Mouse (Mus musculus) MEL (cell line): ENCODE measurements around the gene Dntt.

Source experiments
- CTCF ChIP-seq, 3 experiments: IDR thresholded peaks in 2 of 3; conservative IDR thresholded peaks in 1 of 3; 2 replicates each; pipeline ENCODE4 v1.5.1; 2011 to 2012; ENCODE audit warnings: low read length in 3 of 3, low read depth in 2 of 3, mild to moderate bottlenecking in 2 of 3, improper control_type of control experiment in 1 of 3, inconsistent platforms in 1 of 3, mixed read lengths in 1 of 3, moderate library complexity in 1 of 3; ENCODE audit not compliant: control insufficient read depth in 1 of 3, insufficient read depth in 1 of 3, poor library complexity in 1 of 3, severe bottlenecking in 1 of 3
- EP300 ChIP-seq, 2 experiments: IDR thresholded peaks; 2 replicates each; pipeline ENCODE4 v1.6.1; 2011; ENCODE audit warnings: improper control_type of control experiment in 2 of 2, low read length in 2 of 2, low read depth in 1 of 2, mild to moderate bottlenecking in 1 of 2
- ETS1 ChIP-seq: IDR thresholded peaks from 2 replicates; pipeline ENCODE4 v1.6.1; 2012; ENCODE audit warnings: low read depth, mild to moderate bottlenecking, inconsistent platforms, low read length, improper control_type of control experiment, moderate library complexity
- GABPA ChIP-seq: IDR thresholded peaks from 2 replicates; pipeline ENCODE4 v1.6.1; 2012; ENCODE audit warnings: low read depth, mild to moderate bottlenecking, inconsistent platforms, low read length, improper control_type of control experiment, moderate library complexity
- GATA1 ChIP-seq: IDR thresholded peaks from 2 replicates; pipeline ENCODE4 v1.6.1; 2011; ENCODE audit warnings: low read depth, low read length, improper control_type of control experiment
- JUND ChIP-seq: IDR thresholded peaks from 2 replicates; pipeline ENCODE4 v1.6.1; 2011; ENCODE audit warnings: low read depth, mild to moderate bottlenecking, improper control_type of control experiment, low read length
- MYB ChIP-seq: IDR thresholded peaks from 2 replicates; pipeline ENCODE4 v1.6.1; 2011; ENCODE audit warnings: mild to moderate bottlenecking, low read depth, low read length, improper control_type of control experiment
- MYC ChIP-seq: IDR thresholded peaks from 2 replicates; pipeline ENCODE4 v1.6.1; 2011; ENCODE audit warnings: low read depth, mild to moderate bottlenecking, low read length, improper control_type of control experiment, moderate library complexity
- NRF1 ChIP-seq: IDR thresholded peaks from 2 replicates; pipeline ENCODE4 v1.6.1; 2014; ENCODE audit warnings: low read depth, mild to moderate bottlenecking, inconsistent platforms, low read length, improper control_type of control experiment, moderate library complexity; ENCODE audit not compliant: poor library complexity, insufficient read depth, severe bottlenecking
- POLR2A ChIP-seq, 2 experiments: IDR thresholded peaks; 2 replicates each; pipeline ENCODE4 v1.6.1; 2011 to 2012; ENCODE audit warnings: low read length in 2 of 2, mild to moderate bottlenecking in 2 of 2, control low read depth in 1 of 2, improper control_type of control experiment in 1 of 2, low read depth in 1 of 2, moderate library complexity in 1 of 2; ENCODE audit not compliant: control insufficient read depth in 1 of 2, insufficient read depth in 1 of 2, poor library complexity in 1 of 2
- UBTF ChIP-seq: IDR thresholded peaks from 2 replicates; pipeline ENCODE4 v1.6.1; 2012; ENCODE audit warnings: low read depth, mild to moderate bottlenecking, inconsistent platforms, low read length, improper control_type of control experiment, moderate library complexity, borderline replicate concordance; ENCODE audit not compliant: insufficient read depth
- USF1 ChIP-seq: IDR thresholded peaks from 2 replicates; pipeline ENCODE4 v1.6.1; 2014; ENCODE audit warnings: low read depth, mild to moderate bottlenecking, inconsistent platforms, low read length, improper control_type of control experiment, moderate library complexity
- USF2 ChIP-seq, 2 experiments: IDR thresholded peaks; 2 replicates each; pipeline ENCODE4 v1.6.1; 2011 to 2012; ENCODE audit warnings: improper control_type of control experiment in 2 of 2, low read length in 2 of 2, borderline replicate concordance in 1 of 2, inconsistent platforms in 1 of 2, low read depth in 1 of 2, mild to moderate bottlenecking in 1 of 2; ENCODE audit not compliant: insufficient read depth in 1 of 2

GRCm38 (mm10) chr19:41054702-41055101 is 25.6 kb downstream of the Dntt start:
- no peak for TF ChIP-seq USF1
- no peak for TF ChIP-seq GATA1
- TF ChIP-seq CTCF (IDR thresholded peaks at IDR 0.05 in 2 of 3, conservative IDR thresholded peaks at IDR 0.05 in 1 of 3; ENCODE audit: control insufficient read depth in 1 of 3, insufficient read depth in 1 of 3, low read depth in 2 of 3, low read length in 3 of 3, poor library complexity in 1 of 3, severe bottlenecking in 1 of 3) = no peak
- no peak for TF ChIP-seq JUND
- no peak for TF ChIP-seq USF2 (IDR thresholded peaks at IDR 0.05; ENCODE audit: borderline replicate concordance in 1 of 2, insufficient read depth in 1 of 2, low read depth in 1 of 2, low read length in 2 of 2)
- no peak for TF ChIP-seq MYB
- no peak for TF ChIP-seq POLR2A (IDR thresholded peaks at IDR 0.05; ENCODE audit: control insufficient read depth in 1 of 2, insufficient read depth in 1 of 2, low read depth in 1 of 2, low read length in 2 of 2, poor library complexity in 1 of 2)
- no peak for TF ChIP-seq NRF1
- no peak for TF ChIP-seq MYC
- no peak for TF ChIP-seq GABPA
- no peak for TF ChIP-seq ETS1
- TF ChIP-seq EP300 (IDR thresholded peaks at IDR 0.05; ENCODE audit: low read depth in 1 of 2, low read length in 2 of 2) = no peak
- no peak for TF ChIP-seq UBTF
